Mouse (Mus musculus) kidney, adult 2 months (tissue): Measurements from ENCODE around the gene Clstn1.

ENCODE experiments used
- CTCF ChIP-seq: fragments of 200-500 bp; conservative IDR thresholded peaks from 2 replicates; pipeline ENCODE4 v1.5.1; 2011; ENCODE audit warnings: low read depth, mild to moderate bottlenecking, control low read depth, low read length, moderate library complexity, mixed read lengths; ENCODE audit not compliant: insufficient read depth, insufficient read length
- POLR2A ChIP-seq: fragments of 200-500 bp; IDR thresholded peaks from one replicate; pipeline ENCODE4 v1.6.1; 2011; ENCODE audit warnings: low read depth, low read length, control low read depth

- no peak for TF ChIP-seq CTCF
- no peak for TF ChIP-seq POLR2A
Observed at GRCm38 (mm10) chr4:149578085-149578681, 8.1 kb upstream of the Clstn1 start.
